Mouse (Mus musculus) T-helper 2 cell (primary cell): ENCODE measurements at regions not wholly inside any gene's neighbourhood (a gene's known extent, or its start where the extent isn't known, plus 50 kb on each side); places are given as distances from the start of the nearest gene placed in this dataset.

ENCODE experiments used
- in situ Hi-C: fragments of 300-600 bp; cut with MboI, MseI; formaldehyde crosslinking; loops from one replicate; pipeline ENCODE4 v1.15.1; 2025; ENCODE audit warnings: high pct_unique_total_duplicates

DNA sequence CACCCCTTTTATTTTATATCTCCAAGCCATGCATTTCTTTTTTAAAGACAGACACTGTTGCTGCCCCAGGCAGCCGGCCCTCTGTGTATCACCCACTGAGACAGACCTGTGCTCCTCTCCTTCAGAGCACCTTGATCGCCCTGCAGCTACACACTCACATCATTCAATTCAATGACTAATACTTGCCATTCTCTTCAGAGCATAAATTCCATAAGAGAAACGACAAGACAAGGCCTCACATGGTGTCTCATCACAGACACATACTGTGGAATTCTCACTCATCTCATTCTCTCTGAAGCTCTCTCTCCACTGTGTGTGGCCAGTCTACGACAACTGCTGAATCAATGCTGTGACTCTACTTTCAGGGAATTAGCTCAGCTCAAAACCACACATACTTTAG is 94.6 kb upstream of the 4933412E24Rik start:
- in situ Hi-C loops = no loop called here

DNA sequence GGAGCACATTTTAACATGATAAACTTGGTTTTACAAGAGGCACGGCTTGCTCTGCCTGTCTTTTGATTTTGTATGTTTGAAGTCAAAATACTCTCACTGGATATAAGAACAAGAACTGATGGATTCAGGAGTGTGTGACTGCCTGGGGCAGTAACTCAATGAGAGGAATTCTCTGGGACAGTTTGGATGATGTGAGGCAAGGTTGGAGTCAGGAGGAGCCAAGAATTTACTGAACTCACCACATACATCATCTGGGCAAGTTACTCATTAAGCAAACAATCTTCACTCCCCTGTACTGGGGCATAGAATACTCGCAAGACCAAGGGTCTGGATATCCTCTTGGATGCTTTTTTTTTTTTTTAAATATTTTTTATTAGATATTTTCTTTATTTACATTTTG is 87.7 kb upstream of the 4933412E24Rik start:
- in situ Hi-C loops = loop anchor here (5.0 kb wide), 1 partner anchor 83 kb away; no protein-coding TSS in a partner anchor

DNA sequence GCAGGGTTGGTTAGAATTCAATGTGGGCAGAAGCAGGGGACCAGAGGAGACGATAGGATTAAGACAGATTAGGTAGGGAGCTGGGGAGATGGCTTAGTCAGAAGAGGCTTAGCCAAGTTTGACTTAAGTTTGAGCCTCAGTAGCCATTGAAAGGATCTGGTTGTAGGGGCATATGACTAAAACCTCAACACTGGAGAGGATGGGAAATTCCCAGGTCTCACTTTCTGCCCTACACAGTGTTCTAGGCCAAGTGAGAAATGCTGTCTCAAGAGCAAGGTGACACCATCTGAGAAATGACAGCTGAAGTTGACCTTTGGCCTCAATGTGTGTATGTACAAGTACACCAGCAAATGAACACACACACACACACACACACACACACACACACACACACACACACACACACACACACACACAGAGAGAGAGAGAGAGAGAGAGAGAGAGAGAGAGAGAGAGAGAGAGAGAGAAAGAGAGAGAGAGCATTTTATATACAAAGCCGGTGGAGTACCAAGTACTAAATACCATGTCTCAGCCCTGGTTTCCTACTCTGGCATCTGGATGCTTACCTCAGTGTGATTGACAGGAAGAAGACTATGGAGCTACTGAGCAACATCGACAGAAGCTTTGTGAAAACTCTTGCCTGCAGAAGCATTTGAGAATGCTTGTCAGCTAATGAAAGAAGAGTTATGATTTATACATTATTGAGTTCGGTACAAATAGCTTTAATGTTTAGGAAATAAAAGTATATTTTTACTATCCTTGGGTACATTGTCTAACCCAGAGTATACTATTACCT is 85.3 kb upstream of the 4933412E24Rik start:
- in situ Hi-C loops = loop anchor here (5.0 kb wide), 1 partner anchor 86 kb away; no protein-coding TSS in a partner anchor

DNA sequence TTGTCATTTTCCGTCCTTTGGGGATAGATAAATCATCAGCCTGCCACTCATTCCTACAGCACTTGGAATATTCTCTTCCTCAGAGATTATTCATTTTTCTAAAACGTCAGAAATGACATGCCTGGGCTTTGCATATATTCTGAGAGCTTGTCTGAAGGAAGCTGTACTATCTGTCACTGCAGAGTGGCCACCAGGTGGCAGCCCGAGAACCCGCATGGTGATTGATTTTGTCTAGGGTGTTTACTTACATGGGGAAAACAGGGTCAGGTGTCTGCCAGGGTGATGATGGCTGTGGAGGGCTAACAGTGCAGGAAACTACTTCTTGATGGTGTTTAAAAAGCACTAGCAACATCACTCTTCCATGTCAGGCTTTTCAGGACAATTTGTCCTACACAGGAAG is 80.7 kb upstream of the 4933412E24Rik start:
- in situ Hi-C loops = no loop called here

DNA sequence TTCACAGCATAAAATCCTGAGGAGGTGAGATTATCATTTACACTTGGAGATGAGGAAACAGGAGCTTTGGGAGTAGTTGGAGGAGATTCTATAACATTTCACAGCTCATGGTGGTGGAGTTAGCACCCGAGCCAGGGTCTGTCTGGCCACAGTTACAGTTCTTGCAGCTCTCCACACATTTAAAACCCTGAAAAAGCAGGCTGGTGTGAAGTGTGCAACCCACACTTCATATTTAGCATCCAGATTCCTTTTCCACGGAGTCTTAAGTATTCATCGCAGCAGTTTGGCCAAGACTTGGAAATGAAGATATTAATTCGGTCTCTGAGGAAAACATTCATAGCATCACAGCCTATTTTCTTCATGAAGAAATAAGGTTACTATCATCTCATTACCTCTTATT is 79.7 kb upstream of the 4933412E24Rik start:
- in situ Hi-C loops = no loop called here

DNA sequence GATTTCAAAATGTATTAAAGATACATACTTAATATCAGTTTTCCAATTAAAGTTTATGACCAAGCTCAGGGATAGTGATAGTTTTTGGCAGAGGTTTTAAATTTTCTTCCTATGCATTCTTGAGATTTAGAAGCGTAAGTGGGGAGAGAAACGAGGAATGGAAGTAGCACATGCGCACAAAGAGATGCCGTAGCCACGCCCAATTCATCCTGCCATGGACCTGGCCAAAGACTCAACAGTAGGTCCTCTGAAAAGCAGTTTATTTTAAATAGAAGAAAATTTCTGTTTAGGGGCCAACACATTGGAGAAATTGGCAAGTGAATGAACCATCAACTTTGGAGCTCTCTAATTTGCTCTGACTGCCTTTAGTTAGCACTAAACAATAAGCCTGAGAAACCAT is 73.5 kb upstream of the 4933412E24Rik start:
- in situ Hi-C loops = no loop called here

DNA sequence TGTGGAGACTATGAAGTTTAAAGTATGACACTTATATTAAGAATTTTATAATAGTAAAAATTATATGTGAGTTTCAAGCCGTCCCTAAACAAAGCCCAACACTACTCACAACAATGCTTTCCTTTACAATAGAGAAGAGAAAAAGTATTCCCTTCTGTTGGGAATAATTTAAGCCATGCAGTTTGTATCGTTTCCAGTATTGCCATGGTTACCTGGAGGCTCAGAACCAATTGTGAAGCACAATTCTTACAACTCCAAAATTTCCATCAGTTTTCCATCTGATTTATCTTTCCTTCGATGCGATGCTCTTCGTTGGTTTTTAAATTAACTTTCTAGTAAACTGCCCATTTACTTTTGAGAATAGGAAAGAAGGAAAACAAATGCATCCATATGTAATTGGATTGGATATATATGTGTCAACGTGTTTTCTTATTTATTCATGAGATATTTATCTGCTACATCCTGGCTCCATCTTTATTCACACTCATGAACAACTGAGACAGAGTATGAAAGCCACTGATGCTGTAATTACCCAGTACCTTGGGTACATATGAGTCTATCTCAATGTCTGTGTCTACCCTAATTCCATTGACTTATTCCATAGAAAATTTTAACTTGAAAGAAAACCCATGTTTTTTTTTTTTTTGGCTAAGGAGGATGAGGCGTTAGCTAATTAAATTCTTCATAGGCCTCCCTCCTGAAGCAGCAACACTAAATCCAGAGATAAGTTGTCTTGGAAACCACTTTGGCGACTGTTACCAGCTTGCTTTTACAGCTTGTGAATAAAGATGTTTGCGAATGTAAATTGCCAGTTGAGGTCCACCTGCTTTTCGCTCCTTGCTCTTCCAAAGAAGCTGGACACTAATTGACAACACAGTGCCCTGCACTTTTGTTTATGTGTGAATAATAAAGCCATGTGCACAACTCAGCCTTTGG is 72.8 kb upstream of the 4933412E24Rik start:
- in situ Hi-C loops = no loop called here
